Mouse (Mus musculus) layer of hippocampus, adult 8-10 months (tissue): ENCODE results near the gene Pde7b. TPM values are rescaled to one million over a fixed set of nuclear protein-coding genes. Genes with fewer than 3 reads are reported as not detected.
A peak's percentile ranks its signal among the peaks of the same experiment; 100 is the strongest.

Experiments
- DNase-seq, 2 experiments: peaks; one replicate each; pipeline ENCODE4 v3.0.0; 2022; ENCODE audit warnings: low spot score in 2 of 2
- total RNA-seq, 4 experiments: library from RNA; stranded (reverse); gene quantifications; 2 replicates each; pipeline ENCODE4 v1.2.4; 2022

The Pde7b gene
- total RNA-seq, 4 experiments from 2014 or later, result 17.9 to 26.5 (median 22.1) TPM

DNA sequence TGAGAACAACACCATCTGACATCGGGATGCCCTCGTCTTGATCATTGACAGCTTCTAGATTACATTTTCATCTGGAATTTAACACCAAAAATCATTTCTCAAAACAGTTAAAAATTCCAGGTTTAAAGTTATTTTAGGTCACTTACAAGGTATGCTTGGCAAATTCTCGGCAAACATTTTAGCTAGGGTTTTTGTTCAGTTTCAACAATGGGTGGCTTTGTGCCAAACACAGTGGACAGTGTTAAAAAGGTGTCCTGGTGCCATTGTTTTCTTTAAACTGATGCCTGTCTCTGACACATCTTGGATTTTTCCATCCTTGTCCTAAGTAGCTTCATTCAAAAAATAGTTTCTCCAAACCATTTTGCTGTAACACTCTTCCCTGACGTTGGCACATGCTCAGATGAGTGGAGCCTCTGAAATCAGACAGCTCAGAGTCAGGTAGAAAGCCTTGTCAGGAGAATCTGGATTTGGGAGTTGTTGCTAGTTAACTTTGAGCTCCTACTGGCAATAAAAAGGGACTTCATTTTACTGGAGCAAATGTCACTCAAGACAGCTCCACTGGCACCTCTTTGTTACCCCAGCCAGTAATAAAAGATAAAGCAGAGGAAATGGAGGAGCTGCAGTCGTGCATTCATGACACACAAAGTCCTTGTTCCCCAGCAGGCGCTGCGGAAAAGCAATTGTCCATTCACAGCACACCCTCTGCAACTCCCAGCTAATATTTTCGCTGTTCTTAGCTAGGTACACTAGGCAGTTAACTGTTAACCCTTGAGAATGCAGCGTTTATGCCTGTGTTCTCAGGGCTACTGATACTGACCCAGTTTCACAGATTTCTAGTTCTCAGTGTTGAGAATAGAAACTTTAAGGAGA, 2.0 kb downstream of the Pde7b start:
- DNase-seq, result no peak

DNA sequence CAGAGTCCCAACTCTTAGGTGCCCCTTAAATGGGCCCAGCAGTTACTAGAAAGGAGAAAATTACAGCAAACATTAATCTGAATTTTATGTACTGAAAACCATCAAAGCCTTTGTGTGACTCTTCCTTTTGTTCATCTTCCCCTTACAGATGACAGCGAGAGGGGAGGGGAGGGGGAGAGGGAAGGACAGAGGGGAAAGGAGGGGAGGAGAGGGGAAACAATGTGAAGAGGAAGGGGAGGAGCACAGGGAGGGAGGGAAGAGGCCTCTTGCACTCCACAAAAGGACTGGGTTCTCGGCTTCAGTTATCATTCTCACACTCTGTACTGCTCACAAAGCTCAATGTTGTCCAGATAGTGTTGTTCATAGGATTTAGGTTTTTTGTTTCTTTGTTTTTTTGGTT, 5.7 kb downstream of the Pde7b start:
- DNase-seq, result no peak

DNA sequence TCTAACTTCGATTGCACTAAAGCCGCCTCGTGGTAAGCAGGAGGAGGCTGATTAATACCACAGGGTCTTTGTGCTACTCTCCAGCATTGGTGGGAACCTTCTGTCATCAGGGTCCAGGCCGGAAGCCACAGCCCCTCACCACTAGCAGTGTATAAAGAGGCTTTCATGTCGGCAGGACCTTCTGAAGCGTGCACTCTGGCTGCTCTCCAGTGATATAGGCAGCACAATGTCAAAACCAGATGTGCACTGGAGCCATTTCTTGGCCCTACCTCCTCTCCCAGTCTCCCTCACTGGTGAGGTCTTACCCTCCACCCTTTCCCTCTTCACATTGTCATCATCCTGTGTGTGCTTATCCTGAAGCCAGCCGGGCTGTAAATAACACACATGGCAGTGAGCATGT, 24.2 kb downstream of the Pde7b start:
- no peak for DNase-seq

DNA sequence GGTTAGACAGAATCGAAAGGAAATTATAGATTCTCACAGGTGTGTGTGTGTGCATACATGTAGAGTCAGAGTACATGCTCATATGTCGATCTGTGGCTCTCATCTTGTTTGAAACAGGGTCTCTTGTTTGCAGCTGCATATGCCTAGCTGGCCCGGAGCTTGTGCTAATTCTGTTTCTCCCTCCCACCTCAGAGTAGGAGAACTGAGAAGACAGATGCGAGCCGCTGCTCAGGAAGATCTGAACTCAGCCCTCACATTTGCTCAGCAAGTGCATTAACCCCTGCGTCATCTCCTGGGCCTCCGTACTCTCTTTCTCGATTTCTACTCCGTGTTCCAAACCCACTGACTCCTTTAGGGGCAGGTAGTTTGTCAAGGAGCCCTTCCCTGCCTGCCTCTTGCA, 25.0 kb downstream of the Pde7b start:
- DNase-seq, result no peak

DNA sequence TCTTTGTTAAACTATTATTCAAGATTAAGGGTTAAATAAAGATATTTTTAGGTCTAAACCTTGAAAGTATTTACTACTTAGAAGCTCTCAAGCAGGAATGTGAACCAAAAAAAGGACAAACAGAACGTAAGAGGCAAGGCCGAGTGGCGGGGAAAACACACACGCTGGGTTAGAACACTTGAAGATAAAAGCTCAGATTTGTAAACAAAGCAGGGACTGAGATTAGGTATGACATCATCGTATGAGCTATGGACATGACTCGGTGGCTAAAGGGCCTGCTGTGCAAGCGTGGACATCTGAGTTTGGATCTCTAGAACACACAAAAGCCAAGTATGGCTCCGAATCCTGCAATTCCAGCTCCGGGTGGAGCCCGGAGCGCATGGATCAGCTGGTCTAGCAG, 29.2 kb downstream of the Pde7b start:
- no peak for DNase-seq

DNA sequence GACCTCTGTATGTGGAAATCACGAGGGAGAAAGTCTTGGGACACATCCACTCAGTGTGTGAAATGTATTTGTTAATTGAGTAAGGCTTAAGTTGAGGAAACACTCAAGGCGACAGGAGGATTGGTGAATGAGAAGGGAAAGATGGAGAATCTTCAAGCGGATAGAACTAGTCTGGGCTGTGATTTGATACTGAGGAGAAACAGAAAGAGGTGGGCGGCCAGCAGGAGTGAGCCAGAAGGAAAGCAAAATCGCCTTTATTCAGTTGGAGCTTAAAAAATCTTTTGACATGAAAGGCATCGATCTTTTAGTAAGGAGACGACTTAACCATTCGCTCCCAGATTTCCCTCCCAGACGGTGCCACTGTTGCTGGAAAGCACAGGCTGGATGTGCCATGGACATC, 34.9 kb downstream of the Pde7b start:
- no peak for DNase-seq

DNA sequence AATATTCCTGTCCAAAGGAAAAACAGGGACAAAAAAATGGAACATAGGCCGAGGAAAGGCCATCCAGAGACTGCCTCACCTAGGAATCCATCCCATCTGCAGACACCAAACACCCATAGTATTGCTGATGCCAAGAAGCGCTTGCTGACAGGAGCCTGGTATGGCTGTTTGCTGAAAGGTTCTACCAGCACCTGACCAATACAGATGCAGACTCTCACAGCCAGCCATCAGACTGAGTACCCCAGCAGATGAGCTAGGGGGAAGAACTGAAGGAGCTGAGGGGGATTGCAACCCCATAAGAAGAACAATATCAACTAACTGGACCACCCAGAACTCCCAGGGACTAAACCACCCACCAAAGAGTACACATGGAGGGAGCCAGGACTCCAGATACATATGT, 40.7 kb downstream of the Pde7b start:
- no peak for DNase-seq

DNA sequence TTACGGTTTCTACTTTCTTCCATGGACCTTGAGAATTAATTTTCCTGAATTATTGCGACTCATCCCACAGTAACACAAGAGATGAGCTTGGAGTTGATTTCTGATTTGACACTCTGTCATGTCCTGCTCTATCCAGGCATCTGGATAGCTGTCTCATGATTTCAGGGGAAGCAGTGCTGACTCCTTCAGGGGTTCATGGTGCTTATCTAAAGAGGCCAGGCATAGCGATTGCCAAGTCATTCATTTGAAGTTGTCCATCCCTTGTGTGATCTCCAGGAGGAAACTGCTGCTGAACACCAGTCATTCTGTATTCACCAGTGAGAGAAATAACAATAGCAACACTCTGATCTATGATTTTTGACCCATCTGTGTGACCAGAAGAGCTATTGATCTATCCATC, 43.9 kb downstream of the Pde7b start:
- DNase-seq, result no peak

DNA sequence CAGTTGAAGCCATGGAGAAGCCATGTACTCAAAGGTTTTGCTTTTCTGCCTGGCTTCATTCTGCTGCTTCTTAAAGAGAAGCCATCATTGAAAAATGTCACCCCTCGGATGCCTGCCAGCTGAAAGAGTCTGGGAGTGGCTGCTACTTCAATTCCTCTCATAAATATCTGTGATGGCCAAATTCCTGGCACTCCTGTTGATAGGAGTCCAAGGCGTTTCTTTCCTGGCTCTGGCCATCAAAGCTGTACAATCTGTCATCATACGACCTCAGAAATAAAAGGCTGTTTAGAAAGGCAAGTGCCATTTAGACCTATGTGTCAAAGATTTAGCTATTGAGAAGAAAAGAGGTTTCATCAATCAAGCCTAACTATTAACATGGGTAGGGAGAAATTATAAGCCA, 49.6 kb downstream of the Pde7b start:
- DNase-seq, result no peak

DNA sequence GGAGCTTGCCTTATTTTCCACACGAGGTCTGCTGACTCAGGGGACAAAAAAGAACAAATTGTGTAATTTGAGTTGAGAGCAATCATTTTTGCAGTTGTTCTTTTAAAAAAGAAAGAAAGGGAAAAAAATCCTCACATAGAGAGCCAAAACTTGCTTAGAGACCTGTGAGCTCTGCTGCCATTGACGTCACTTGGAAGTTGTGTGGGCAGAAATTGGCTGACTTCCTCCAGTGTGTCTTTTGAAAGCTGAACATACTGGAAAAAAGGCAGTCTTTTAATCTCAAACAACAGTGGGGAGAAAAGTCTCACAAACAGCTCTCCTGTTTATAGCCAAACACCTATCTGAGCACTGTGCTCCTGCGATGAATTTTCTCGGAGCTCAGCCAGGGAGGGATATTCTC, 51.1 kb downstream of the Pde7b start:
- peak; percentile 80 to 81 for DNase-seq

DNA sequence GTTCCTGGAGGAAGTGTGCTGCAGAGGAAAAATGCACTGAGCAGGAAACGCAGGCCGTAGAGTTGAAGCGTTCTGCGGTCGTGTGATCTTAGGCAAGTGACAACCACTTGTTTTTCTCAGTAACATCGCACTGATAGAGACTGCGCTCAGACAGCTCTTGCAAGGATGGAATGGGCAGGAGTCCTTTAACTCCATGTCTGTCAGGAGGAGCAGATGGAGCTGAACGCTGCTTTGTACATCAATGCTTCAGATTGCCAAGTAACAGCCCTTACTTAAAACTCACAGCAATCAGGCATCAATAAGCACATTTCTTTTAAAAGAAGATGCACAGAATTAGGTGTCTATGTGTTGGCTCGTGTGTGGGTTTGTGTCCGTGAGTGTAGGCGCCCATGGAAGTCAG, 52.3 kb downstream of the Pde7b start:
- peak in 1 of 2 experiments; percentile 34 for DNase-seq

DNA sequence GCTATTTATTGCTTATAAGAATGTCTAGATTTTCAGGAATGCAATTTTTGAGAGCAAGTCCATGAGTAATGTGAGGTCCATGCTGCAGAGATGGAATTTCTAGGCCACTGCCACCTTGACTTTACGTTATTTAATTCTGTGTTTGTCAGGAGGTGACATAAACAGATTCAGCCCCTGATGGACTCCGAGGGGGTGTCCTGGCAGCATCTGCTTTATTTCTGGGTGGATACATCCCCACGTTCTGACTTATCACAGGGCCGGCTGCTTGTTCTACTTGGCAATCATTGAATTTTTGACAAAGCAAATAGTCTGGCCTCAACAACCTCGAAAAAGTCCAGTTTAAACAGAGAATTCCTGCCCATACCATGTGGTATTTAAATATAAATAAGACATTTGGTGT, 53.3 kb downstream of the Pde7b start:
- DNase-seq, result no peak

DNA sequence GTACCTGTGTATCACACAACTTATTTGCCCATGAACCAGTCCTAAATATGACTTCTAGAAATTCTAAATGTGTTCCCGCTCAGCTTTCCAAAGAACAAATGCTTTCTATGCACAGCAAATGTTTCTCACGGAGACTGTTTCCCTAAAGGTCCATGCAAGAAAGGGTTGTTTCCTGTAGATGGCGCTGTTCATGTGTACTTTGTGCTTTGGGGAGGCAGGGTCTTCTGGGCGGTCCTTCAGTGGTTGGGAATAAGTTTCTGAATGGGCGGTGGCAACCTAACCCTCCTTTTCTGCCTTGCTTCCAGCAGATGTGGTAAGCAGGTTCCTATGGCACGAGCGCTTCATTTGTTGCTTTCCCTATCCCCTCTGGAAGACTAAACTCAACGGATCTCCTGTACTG, 54.3 kb downstream of the Pde7b start:
- DNase-seq, result no peak

DNA sequence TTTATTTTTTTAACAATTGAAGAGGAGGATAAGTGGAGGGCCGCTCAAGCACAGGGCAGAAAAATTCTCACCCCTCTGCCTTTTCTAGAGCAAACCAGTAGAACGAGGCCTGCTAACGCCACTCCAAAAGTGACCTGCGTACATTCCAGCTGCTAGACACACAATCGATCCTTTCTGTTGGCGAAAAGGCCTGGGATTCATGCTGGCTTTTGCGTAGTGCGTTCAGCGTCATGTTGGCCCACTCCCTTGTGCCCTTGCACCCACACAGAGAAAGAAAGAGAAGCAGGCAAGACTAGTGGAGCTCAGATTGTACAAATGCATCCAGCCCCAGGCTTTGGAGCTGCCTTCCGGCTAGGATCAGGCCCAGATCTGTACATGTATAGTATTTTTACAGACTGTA, 55.4 kb downstream of the Pde7b start:
- DNase-seq, result no peak

DNA sequence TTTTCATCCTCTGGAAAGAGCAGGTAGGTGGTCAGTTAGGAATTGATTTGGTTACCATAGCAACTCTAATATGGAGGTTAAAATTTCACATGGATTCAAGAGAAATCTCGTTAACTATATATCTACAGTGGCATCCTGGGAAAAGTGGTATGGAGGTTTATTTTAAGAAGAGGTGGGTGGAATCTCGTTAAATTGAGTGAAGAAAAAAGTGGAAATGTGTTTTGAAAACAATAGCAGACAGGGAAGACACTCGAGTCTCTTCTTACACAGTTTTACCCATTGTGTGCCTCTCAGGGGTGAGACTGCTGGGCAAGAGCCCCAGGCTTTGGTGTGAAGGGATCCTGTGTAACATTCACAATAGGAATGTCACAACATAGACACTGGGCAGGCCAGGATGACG, 56.3 kb downstream of the Pde7b start:
- no peak for DNase-seq

DNA sequence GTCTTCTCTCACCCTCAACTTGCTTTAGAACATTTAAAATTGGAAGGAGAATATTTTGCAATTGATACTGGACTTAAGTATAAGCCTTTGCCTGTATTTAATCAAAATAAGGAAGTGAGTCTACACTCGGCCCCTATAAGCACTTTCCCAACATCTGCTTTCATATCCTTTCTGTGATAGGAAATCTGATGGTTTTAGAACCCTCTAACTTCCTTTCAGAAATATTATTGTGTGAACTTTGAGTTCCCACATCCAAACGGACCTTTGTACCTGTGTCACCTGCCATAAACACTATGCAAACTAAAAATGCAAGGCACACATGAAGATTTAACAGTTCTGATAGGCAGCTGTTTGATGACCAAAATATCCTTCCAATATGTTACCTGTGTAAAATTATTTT, 58.2 kb downstream of the Pde7b start:
- DNase-seq, result no peak

DNA sequence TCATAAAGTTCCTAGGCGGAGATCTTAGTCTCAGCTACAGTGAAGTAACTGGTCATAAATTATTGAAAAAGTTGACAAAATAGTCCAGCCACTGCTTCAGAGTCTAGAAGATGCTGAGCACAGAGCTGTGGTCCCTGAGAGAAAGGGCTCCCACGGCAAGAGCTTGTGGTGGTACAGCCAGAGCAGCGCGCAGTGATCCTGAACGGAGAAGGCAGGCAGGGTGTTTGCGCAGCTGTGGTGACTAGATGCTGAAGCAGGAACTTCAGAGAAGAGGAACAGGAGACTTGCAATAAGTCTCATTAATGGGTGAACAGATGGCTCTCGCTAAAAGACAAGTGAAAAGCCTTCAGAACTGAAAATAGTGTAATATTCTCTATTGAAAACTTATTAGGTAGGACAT, 61.9 kb downstream of the Pde7b start:
- no peak for DNase-seq

DNA sequence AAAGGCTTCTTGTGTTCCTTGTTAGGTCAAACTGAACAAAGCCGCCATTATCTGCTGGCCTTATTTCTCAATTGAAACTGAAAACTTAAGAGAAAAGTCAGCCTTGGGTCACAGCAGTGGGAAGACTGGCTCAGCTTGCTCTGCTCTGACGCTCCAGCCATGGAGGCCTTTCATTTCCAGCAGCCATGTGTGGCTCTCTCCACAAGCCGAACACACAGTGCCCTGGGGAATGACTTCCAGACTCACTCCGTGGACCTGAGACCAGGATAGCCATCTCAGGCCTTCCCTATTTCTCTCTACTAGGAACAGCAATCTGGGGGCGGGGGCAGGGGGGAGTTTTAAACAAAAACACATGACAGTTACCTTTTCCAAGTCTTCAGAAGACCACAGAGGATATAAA, 63.2 kb downstream of the Pde7b start:
- no peak for DNase-seq

DNA sequence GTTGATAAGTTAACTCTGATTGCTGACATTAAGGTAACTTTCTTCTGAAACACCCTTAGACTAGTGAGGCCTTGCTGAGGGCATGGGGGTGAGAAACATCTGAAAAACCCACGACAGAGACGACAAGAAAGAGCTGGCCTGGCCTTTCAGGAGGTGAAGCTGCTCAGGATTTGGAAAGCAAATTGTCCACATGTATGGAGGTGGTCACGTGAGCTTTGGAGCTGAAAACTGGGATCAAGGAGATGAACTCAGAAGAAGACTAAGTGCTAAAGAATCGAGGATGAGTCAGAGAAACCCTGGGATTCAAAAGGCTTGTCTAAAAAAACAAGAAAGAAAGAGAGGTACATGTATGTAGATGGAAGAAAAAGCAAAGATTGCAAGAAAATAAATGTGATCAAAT, 65.2 kb downstream of the Pde7b start:
- DNase-seq, result no peak

DNA sequence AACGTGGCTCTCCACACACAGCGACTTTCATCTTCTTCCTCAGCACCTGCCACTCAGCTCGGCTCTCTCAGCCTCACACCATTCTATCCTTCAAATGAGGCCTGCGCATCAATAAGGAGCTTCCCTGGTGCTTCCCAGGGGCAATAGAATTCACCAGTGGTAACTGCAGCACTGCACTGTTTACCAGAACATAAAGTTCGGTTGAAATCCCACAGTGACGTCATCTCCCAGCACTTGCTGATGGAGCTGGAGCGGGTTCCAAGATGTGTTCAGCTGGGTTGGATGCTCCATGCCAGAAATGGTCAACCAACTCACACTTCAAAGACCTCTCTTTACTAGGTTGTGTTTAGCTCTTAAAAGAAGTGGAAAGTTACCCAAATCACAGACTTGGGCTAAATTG, 65.6 kb downstream of the Pde7b start:
- DNase-seq, result no peak

DNA sequence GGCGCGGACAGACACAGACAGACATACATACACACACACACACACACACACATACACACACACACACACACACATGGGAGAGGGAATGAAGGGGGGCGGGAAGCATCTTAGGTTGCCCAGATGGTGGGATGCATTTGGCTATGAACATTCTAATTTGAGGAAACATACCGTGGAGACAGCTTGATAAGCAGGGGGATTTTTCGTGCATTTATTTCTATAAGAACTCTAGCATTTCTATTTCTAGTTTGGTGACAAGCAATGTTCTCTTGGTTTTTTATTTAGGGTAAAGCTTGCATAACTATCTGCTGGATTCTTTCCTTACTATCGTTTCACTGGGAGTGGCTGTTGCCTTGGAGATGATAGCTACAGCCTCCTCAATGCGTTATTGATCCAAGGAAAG, 66.2 kb downstream of the Pde7b start:
- DNase-seq, result no peak

DNA sequence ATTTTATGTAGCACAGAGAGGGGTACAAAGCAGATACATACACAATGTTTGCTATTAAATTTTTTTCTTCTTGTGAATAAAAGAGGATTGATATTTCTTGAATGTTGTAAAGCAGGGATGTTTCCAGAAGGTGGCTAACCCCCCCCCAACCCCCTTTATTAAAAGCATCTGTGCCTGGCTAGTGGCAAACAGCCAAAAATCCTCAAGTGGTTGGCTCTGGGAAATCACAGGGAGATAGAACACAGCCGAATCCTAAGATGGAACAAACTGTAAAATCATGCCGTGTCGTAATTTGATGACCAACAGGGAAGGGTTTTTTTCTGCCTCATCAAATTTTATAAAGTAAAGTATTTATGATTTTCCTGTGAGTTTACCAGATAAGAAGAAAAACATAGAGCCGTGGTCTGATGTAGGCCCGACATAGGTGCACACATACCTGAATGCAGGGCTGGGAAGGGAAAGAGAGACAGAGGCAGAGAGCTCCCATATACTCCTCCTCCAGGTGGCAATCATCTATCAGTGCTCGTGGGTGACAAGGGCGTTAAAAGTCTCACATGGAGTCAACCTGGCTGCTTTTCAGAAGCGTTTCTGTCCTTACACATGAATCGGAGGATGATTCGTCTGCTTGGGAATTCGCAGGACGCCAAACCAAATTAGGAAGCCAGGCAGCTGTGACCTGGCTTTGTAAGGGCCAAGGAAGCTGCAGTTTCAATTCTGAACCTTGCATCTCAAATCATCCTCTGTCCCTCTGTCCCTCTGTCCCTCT, 67.4 kb downstream of the Pde7b start:
- DNase-seq, result no peak

DNA sequence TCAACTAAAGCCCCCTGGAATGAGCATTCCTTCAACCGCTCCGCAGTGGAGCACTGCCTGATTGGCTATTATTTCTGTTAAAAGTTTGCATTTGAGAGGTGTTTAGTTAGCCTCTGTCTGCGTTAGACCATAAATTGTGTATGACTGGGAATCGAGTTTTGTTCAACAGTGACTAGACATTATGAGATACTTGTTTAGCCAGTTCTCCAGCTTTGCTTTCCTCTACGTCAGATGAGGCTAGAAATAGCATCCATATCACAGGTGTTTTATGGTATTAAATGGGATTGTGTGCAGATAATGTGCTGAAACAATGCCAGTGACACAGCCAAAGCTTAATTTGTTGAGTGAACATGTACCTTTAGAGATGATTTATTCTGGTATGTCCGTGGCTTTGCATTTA, 70.3 kb downstream of the Pde7b start:
- DNase-seq, result no peak
